Mouse (Mus musculus) cerebellum, postnatal 36 days (tissue): ENCODE data around the gene Atp6v0b.

Experiments used
- DNase-seq, 2 experiments: peaks; one replicate each; pipeline ENCODE4 v3.0.0; 2021 to 2022; ENCODE audit warnings: mixed read lengths in 2 of 2

Atp6v0b gene

GRCm38 (mm10) chr4:117869317-117869716 lies 17.8 kb downstream of the Atp6v0b start:
- no peak for DNase-seq

- DNase-seq, result peak; percentile 55 to 59
These were observed 19.3 kb downstream of the Atp6v0b start for GRCm38 (mm10) chr4:117867823-117868222.

GRCm38 (mm10) chr4:117867000-117867399 lies 20.1 kb downstream of the Atp6v0b start:
- DNase-seq, result no peak

- peak in 1 of 2 experiments; percentile 44 for DNase-seq
These were observed 21.1 kb downstream of the Atp6v0b start for GRCm38 (mm10) chr4:117866083-117866482.

- no peak for DNase-seq
These were observed 24.3 kb downstream of the Atp6v0b start for GRCm38 (mm10) chr4:117862823-117863222.

GRCm38 (mm10) chr4:117860570-117860969 lies 26.6 kb downstream of the Atp6v0b start:
- no peak for DNase-seq

- DNase-seq, result peak; percentile 46 to 70
These were observed 28.3 kb downstream of the Atp6v0b start for GRCm38 (mm10) chr4:117858794-117859193.

GRCm38 (mm10) chr4:117855146-117855545 lies 32.0 kb downstream of the Atp6v0b start:
- DNase-seq, result no peak

GRCm38 (mm10) chr4:117852152-117852868 lies 34.8 kb downstream of the Atp6v0b start:
- DNase-seq, result no peak

- no peak for DNase-seq
These were observed 36.3 kb downstream of the Atp6v0b start for GRCm38 (mm10) chr4:117850871-117851270.

- DNase-seq, result peak; percentile 34 to 38
These were observed 37.0 kb downstream of the Atp6v0b start for GRCm38 (mm10) chr4:117850176-117850575.

- no peak for DNase-seq
These were observed 37.6 kb downstream of the Atp6v0b start for GRCm38 (mm10) chr4:117849506-117849905.

GRCm38 (mm10) chr4:117849063-117849462 lies 38.1 kb downstream of the Atp6v0b start:
- no peak for DNase-seq

- no peak for DNase-seq
These were observed 40.1 kb downstream of the Atp6v0b start for GRCm38 (mm10) chr4:117847011-117847410.

- no peak for DNase-seq
These were observed 40.9 kb downstream of the Atp6v0b start for GRCm38 (mm10) chr4:117846261-117846660.

GRCm38 (mm10) chr4:117845316-117845715 lies 41.8 kb downstream of the Atp6v0b start:
- DNase-seq, result no peak

GRCm38 (mm10) chr4:117844467-117844866 lies 42.7 kb downstream of the Atp6v0b start:
- DNase-seq, result no peak

- no peak for DNase-seq
These were observed 44.0 kb downstream of the Atp6v0b start for GRCm38 (mm10) chr4:117843101-117843500.

- DNase-seq, result no peak
These were observed 45.6 kb downstream of the Atp6v0b start for GRCm38 (mm10) chr4:117841566-117841965.

- DNase-seq, result no peak
These were observed 46.3 kb downstream of the Atp6v0b start for GRCm38 (mm10) chr4:117840821-117841220.

- no peak for DNase-seq
These were observed 47.8 kb downstream of the Atp6v0b start for GRCm38 (mm10) chr4:117839366-117839765.

- DNase-seq, result no peak
These were observed 49.9 kb downstream of the Atp6v0b start for GRCm38 (mm10) chr4:117837271-117837670.

- DNase-seq, result peak; percentile 86 to 91
These were observed 50.8 kb downstream of the Atp6v0b start for GRCm38 (mm10) chr4:117836204-117836767.

GRCm38 (mm10) chr4:117835531-117836111 lies 51.5 kb downstream of the Atp6v0b start:
- DNase-seq, result peak; percentile 55 to 56
